Mouse (Mus musculus): ENCODE measurements around the gene Ppp2r2d. TPM values are rescaled to one million over a fixed set of nuclear protein-coding genes. Genes with fewer than 3 reads are reported as not detected.
A peak's percentile ranks its signal among the peaks of the same experiment; 100 is the strongest.

Ppp2r2d gene
- polyA plus RNA-seq, 1 experiment = 34.1 TPM

GRCm38 (mm10) chr7:138824423-138824822 is 21.5 kb upstream of the Ppp2r2d start:
- Histone ChIP-seq H3ac (ENCODE audit: control insufficient read depth, insufficient read length, low read depth) (no peak overlapping the region), H3K27me3 (ENCODE audit: control insufficient read depth, insufficient read depth, insufficient read length) (peaks cover 3% of the 10 kb centered on the region), H3K79me3 (ENCODE audit: low read depth) (no peaks in the 10 kb centered on the region), H3K4me3 (ENCODE audit: insufficient read depth, poor library complexity, severe bottlenecking) (no peak overlapping the region), H3K79me2 (ENCODE audit: control insufficient read depth, insufficient read depth) (no peaks in the 10 kb centered on the region), H3K36me3 (ENCODE audit: control insufficient read depth, insufficient read depth) (no peaks in the 10 kb centered on the region)
- TF ChIP-seq FOSL1 (IDR thresholded peaks at IDR 0.05; ENCODE audit: insufficient read depth, low read length, poor library complexity, severe bottlenecking) (no peak), MAX (IDR thresholded peaks at IDR 0.05) (no peak), MYOG (IDR thresholded peaks at IDR 0.05; ENCODE audit: control insufficient read depth, extremely low read depth, insufficient read length) (no peak), CTCF (IDR thresholded peaks at IDR 0.05; ENCODE audit: control insufficient read depth, insufficient read depth, insufficient read length) (no peak), CEBPB (IDR thresholded peaks at IDR 0.05; ENCODE audit: low read depth) (no peak), MYOD1 (IDR thresholded peaks at IDR 0.05; ENCODE audit: control insufficient read depth, insufficient read length, low read depth) (no peak), USF1 (IDR thresholded peaks at IDR 0.05; ENCODE audit: low read depth) (no peak)

- Histone ChIP-seq H3K79me2 (ENCODE audit: control insufficient read depth, insufficient read depth) (no peaks in the 10 kb centered on the region), H3ac (ENCODE audit: control insufficient read depth, insufficient read length, low read depth) (no peak overlapping the region), H3K36me3 (ENCODE audit: control insufficient read depth, insufficient read depth) (no peaks in the 10 kb centered on the region), H3K79me3 (ENCODE audit: low read depth) (no peaks in the 10 kb centered on the region), H3K27me3 (ENCODE audit: control insufficient read depth, insufficient read depth, insufficient read length) (peaks cover 3% of the 10 kb centered on the region), H3K4me3 (ENCODE audit: insufficient read depth, poor library complexity, severe bottlenecking) (no peak overlapping the region)
- TF ChIP-seq FOSL1 (IDR thresholded peaks at IDR 0.05; ENCODE audit: insufficient read depth, low read length, poor library complexity, severe bottlenecking) = no peak
These were observed 20.7 kb upstream of the Ppp2r2d start for GRCm38 (mm10) chr7:138824995-138825756.

- H3K79me3 ChIP-seq (ENCODE audit: low read depth) = no peaks in the 10 kb centered on the region
These were observed 18.1 kb upstream of the Ppp2r2d start for GRCm38 (mm10) chr7:138827812-138828211.

GRCm38 (mm10) chr7:138835028-138835427 is 10.9 kb upstream of the Ppp2r2d start:
- TF ChIP-seq MYOG (IDR thresholded peaks at IDR 0.05; ENCODE audit: control insufficient read depth, extremely low read depth, insufficient read length) (no peak), CTCF (IDR thresholded peaks at IDR 0.05; ENCODE audit: control insufficient read depth, insufficient read depth, insufficient read length) (no peak), USF1 (IDR thresholded peaks at IDR 0.05; ENCODE audit: low read depth) (no peak), MYOD1 (IDR thresholded peaks at IDR 0.05; ENCODE audit: control insufficient read depth, insufficient read length, low read depth) (no peak), FOSL1 (IDR thresholded peaks at IDR 0.05; ENCODE audit: insufficient read depth, low read length, poor library complexity, severe bottlenecking) (no peak), MAX (IDR thresholded peaks at IDR 0.05) (no peak), CEBPB (IDR thresholded peaks at IDR 0.05; ENCODE audit: low read depth) (no peak)

More at GRCm38 (mm10) chr7:138827812-138828211, 18.1 kb upstream of the Ppp2r2d start:
- no peak overlapping the region for H3ac ChIP-seq (ENCODE audit: control insufficient read depth, insufficient read length, low read depth)
- TF ChIP-seq MYOD1 (IDR thresholded peaks at IDR 0.05; ENCODE audit: control insufficient read depth, insufficient read length, low read depth) (no peak), CEBPB (IDR thresholded peaks at IDR 0.05; ENCODE audit: low read depth) (peak; percentile 45), FOSL1 (IDR thresholded peaks at IDR 0.05; ENCODE audit: insufficient read depth, low read length, poor library complexity, severe bottlenecking) (no peak), CTCF (IDR thresholded peaks at IDR 0.05; ENCODE audit: control insufficient read depth, insufficient read depth, insufficient read length) (peak; percentile 82)
- no peak overlapping the region for H3K4me3 ChIP-seq (ENCODE audit: insufficient read depth, poor library complexity, severe bottlenecking)
- peaks cover 3% of the 10 kb centered on the region for H3K27me3 ChIP-seq (ENCODE audit: control insufficient read depth, insufficient read depth, insufficient read length)
- H3K79me2 ChIP-seq (ENCODE audit: control insufficient read depth, insufficient read depth) = no peaks in the 10 kb centered on the region
- H3K36me3 ChIP-seq (ENCODE audit: control insufficient read depth, insufficient read depth) = no peaks in the 10 kb centered on the region

DNA sequence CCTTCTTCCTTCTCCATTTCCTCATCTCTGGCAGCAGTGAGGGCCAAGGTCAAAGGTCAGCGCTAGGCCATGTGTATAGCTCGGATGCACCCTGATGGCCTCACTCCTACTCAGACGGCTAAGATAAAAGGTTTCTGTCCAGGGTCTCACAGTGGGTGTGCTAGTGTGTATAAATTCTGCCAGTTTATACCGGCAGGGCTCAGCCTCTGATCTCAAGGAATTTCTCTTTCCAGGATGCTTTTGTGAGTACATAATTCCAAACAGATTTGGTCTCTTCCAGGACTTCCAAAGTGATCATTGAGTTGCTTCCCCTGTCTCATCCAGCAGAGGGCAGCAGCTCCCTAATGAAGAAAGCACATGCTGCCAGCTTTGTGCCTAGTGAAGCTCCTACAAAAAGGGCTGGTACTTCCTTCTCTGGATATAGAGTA is 5.3 kb upstream of the Ppp2r2d start:
- no peak overlapping the region for H3ac ChIP-seq (ENCODE audit: control insufficient read depth, insufficient read length, low read depth)
- H3K79me3 ChIP-seq (ENCODE audit: low read depth) = no peaks in the 10 kb centered on the region

More at GRCm38 (mm10) chr7:138835028-138835427, 10.9 kb upstream of the Ppp2r2d start:
- H3ac ChIP-seq (ENCODE audit: control insufficient read depth, insufficient read length, low read depth) = no peak overlapping the region
- H3K4me3 ChIP-seq (ENCODE audit: insufficient read depth, poor library complexity, severe bottlenecking) = no peak overlapping the region
- H3K27me3 ChIP-seq (ENCODE audit: control insufficient read depth, insufficient read depth, insufficient read length) = no peaks in the 10 kb centered on the region
- no peaks in the 10 kb centered on the region for H3K79me2 ChIP-seq (ENCODE audit: control insufficient read depth, insufficient read depth)
- no peaks in the 10 kb centered on the region for H3K36me3 ChIP-seq (ENCODE audit: control insufficient read depth, insufficient read depth)
- no peaks in the 10 kb centered on the region for H3K79me3 ChIP-seq (ENCODE audit: low read depth)

DNA sequence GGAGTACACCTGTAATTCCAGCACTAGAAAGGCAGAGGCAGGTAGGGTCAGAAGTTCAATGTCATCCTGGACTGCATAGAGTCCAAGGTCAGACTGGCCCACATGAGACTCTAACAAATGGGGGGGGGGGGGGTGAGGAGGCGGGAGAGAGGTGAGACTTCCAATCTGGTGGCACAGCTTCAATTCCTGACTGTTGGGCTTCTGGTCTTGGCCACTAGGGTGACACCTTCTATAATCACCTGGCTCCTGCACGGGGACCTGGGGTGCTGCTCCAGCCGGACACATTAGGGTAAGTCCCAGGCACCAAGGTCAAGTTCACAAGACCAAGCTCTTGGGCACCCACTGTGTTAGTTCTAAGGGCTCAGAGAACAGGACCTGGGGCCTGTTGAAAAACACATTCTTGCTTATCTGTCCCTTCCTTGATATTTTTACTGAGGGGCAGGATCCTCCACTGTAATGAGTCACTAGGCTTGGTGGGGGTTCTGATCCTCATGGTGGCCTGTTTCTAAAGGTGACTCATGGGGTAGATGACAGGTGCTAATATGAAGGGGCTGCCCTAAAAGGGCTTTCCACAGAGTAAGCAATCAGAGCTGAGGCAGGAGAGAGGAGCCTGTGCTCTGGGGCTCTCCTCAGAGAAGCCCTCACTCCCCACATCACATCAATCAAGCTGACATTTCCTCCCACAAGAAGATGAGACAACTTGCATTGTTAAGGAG is 4.3 kb upstream of the Ppp2r2d start:
- Histone ChIP-seq H3K36me3 (ENCODE audit: control insufficient read depth, insufficient read depth) (no peaks in the 10 kb centered on the region), H3ac (ENCODE audit: control insufficient read depth, insufficient read length, low read depth) (no peak overlapping the region), H3K79me2 (ENCODE audit: control insufficient read depth, insufficient read depth) (peaks cover 1% of the 10 kb centered on the region), H3K27me3 (ENCODE audit: control insufficient read depth, insufficient read depth, insufficient read length) (no peaks in the 10 kb centered on the region), H3K4me3 (ENCODE audit: insufficient read depth, poor library complexity, severe bottlenecking) (no peak overlapping the region), H3K79me3 (ENCODE audit: low read depth) (no peaks in the 10 kb centered on the region)
- TF ChIP-seq USF1 (IDR thresholded peaks at IDR 0.05; ENCODE audit: low read depth) = no peak
- TF ChIP-seq MYOD1 (IDR thresholded peaks at IDR 0.05; ENCODE audit: control insufficient read depth, insufficient read length, low read depth) = peak; percentile 71

More for the DNA sequence above, 5.3 kb upstream of the Ppp2r2d start:
- Histone ChIP-seq H3K4me3 (ENCODE audit: insufficient read depth, poor library complexity, severe bottlenecking) (no peak overlapping the region), H3K27me3 (ENCODE audit: control insufficient read depth, insufficient read depth, insufficient read length) (no peaks in the 10 kb centered on the region), H3K79me2 (ENCODE audit: control insufficient read depth, insufficient read depth) (no peaks in the 10 kb centered on the region), H3K36me3 (ENCODE audit: control insufficient read depth, insufficient read depth) (no peaks in the 10 kb centered on the region)
- peak; percentile 58 for TF ChIP-seq CTCF (IDR thresholded peaks at IDR 0.05; ENCODE audit: control insufficient read depth, insufficient read depth, insufficient read length)
- TF ChIP-seq MYOD1 (IDR thresholded peaks at IDR 0.05; ENCODE audit: control insufficient read depth, insufficient read length, low read depth) = no peak

Data from C2C12 (cell line).